Mouse (Mus musculus) erythroid progenitor cell, adult 5-6 weeks (primary cell): Measurements from ENCODE around the gene Cdh20. TPM values are rescaled to one million over a fixed set of nuclear protein-coding genes. Genes with fewer than 3 reads are reported as not detected.

Experiments used
- ATAC-seq: replicated peaks from 2 replicates; pipeline ENCODE4 v1.8.0; 2016; ENCODE audit warnings: moderate number of reproducible peaks, mild to moderate bottlenecking, moderate TSS enrichment, inconsistent platforms; ENCODE audit not compliant: poor library complexity, low FRiP score, severe bottlenecking
- total RNA-seq, 2 experiments: library from RNA; stranded (forward) in 1 of 2; stranded (reverse) in 1 of 2; fragments of 150-400 nt in 1 of 2; fragments of 186-747, 209-891 nt in 1 of 2; gene quantifications; 2 replicates each; pipeline versions ENCODE4 v1.2.3 to v1.2.4; 2015 to 2017; ENCODE audit warnings: low replicate concordance in 2 of 2

Gene Cdh20
- total RNA-seq, 2 experiments from 2014 or later: not detected

DNA sequence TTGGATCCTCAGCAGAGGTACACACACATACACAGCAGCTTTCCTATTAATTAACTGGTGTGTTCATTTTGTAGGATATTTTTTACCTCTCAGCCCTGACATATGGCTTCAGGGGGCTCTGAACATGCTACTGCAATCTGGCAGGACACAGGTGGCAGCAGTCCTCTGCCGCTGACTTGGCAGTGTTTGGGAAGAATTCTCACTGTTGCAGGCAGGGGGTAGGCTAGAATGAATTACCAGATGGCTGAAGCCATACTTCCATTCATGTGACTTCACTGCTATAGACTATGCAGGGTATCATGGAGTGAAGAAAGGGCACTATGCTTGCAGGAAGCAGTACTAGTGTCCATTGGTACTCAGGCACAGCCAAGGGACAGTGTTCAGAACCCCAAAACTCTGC is 233.8 kb downstream of the Cdh20 start:
- ATAC-seq: no peak

DNA sequence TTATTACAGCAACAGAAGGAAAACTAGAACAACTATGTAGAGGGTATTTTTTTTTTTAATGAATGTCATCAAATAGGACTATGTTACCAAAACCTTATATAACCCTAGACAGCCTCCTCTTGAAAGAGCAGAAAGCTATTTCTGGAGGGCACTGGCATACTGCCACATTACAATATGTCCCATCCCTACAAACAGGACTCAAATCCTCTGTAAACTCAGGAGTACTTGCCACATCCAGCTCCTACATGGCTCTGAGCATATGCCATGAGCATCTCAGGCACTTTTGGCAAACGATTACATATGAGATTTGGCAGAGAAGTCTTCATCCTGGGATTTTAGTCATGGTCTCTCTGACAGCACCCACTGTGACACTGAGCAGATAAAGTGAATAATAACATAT is 235.5 kb downstream of the Cdh20 start:
- ATAC-seq: no peak

DNA sequence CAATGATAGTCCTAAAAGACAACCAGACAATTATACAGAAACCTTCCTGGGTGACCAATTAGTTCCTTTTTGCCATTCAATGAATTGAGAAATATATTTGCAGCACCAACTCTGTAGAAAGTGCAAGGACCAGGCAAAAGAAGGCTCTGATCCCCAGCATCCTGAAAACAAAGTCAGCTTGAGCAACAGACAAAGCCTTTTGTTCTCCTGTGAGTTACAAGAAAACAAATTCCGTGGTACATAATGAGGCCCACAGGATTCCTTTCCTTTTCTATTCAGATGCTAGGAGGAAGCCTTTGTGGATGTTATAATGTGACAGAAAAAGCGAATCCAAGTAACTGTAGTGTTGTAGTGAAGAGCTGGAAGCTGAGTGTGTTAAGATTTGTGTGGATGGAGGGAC is 244.3 kb downstream of the Cdh20 start:
- no peak for ATAC-seq

DNA sequence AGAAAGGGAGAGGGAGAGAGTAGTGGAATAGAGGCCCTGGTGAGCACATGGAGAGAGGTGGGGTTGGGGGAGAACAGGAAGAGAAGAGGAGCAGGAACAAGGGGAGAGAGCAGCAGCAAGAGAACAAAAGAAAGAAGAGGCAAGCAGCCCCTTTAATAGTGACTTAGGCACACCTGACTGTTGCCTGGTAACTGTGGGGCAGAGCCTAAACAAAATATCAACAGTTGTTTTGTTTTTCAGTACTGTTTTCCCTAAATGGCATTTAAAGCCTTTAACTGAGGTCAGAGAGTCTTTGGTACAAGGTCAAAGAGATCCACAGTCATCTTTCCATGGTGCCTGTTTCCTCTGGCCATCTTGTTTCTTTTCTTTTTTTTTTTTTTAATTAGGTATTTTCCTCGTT is 245.0 kb downstream of the Cdh20 start:
- no peak for ATAC-seq

DNA sequence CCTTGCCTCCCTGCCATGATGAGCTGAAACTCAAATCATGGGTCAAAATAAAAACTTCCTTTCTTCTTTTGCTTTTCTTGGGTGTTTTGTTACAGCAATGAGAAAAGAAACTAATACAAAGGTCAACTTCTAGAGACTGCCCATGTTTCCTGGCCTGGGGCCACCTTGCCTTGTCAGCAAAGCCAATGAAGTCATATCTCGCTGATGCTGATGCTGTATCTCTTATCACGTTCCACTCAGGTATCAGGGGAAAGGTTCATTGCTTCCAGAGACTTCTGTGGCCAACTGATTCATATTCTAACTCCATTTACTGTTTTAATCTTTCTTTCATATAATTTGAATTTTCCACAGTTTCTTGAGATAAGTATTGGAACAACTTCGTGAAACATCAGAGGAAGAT is 273.3 kb downstream of the Cdh20 start:
- ATAC-seq: no peak
